ENCODE assay signal across 9 mouse cellular contexts in the genomic region with DNA sequence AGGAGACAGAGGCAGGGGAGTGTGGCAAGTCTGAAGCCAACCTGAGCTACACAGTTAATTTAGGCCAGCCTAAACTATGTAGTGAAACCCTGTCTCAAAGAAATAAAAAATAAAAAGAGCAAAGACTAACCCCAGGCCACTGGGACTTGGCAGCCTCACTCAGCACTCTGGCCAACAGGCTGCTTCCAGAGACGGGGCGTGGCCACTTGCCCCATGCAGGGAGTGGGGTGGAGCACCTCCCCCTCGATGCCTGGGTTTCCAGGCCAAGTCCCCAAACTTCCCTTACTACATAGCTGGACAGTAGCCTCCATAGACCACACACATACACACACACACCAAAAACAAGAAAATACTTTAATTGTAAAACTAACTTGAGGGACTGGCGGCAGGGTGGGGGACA. TPM values are rescaled to one million over a fixed set of nuclear protein-coding genes. Genes with fewer than 3 reads are reported as not detected.
DNase-seq lines count a peak whose midpoint lies in the region; ATAC-seq and TF ChIP-seq lines count a peak whose summit lies in the region.
"Had no signal": no experiment of that assay in that cellular context is flagged by ENCODE, and none has a peak within 500 bp of the region (broad histone marks: within the 10 kb centered on the region; RNA-seq: fewer than 3 reads in every experiment).

No protein-coding gene starts in this region.

- H3K27me3 ChIP-seq in kidney, postnatal 0 days (ENCODE audit: insufficient read depth, low read length): no peaks in the 10 kb centered on the region
- H3K27me3 ChIP-seq: hindbrain, embryonic 13.5 days had no signal

- DNase-seq in adrenal gland, adult 2 months: peak; percentile 68
- no peak for DNase-seq in adrenal gland, adult 8-10 months
- peak; percentile 60 for DNase-seq in thymus, postnatal 4 days
- DNase-seq in thymus, postnatal 10 days (ENCODE audit: low spot score in 2 of 2): no peak
- DNase-seq in kidney, postnatal 0 days (ENCODE audit: low spot score): peak; percentile 79
- DNase-seq in left cerebral cortex, adult 8-10 months (ENCODE audit: low spot score in 2 of 2): no peak
- no peak for DNase-seq in embryo, embryonic 10 days (ENCODE audit: low spot score)

- no peaks in the 10 kb centered on the region for H3K9me3 ChIP-seq in kidney, postnatal 0 days (replicated peaks; ENCODE audit: low read length)
- H3K9me3 ChIP-seq: hindbrain, embryonic 13.5 days had no signal

- peaks cover 3% of the 10 kb centered on the region; the same call in 1 of the 2 replicates for H3K4me1 ChIP-seq in kidney, postnatal 0 days (replicated peaks; ENCODE audit: insufficient read depth, low read length)

- H3K4me3 ChIP-seq in kidney, postnatal 0 days (replicated peaks; ENCODE audit: low read depth, low read length): no peak overlapping the region
- H3K4me3 ChIP-seq: hindbrain, embryonic 13.5 days had no signal

- no peak for ATAC-seq in kidney, postnatal 0 days (replicated peaks; ENCODE audit: low FRiP score, low read depth)
- no peak for ATAC-seq in erythroblast, adult 5-6 weeks (replicated peaks; ENCODE audit: low FRiP score, poor library complexity, severe bottlenecking)

- no peak overlapping the region for H3K4me2 ChIP-seq in kidney, postnatal 0 days (ENCODE audit: low read length)
- H3K4me2 ChIP-seq: hindbrain, embryonic 13.5 days had no signal

- no peak overlapping the region for H3K9ac ChIP-seq in kidney, postnatal 0 days (ENCODE audit: low read depth, low read length)
- H3K9ac ChIP-seq: hindbrain, embryonic 13.5 days had no signal

- 34% methylated on average over 4 of the region's 4 CpGs for WGBS in kidney, postnatal 0 days

- H3K27ac ChIP-seq in kidney, postnatal 0 days: peak overlapping the region; percentile 54; the same call in 1 of the 2 replicates

- no peak for TF ChIP-seq CTCF in kidney, postnatal 0 days (IDR thresholded peaks at IDR 0.05; ENCODE audit: low read depth)

- peaks cover 32% of the 10 kb centered on the region; the same call in 1 of the 2 replicates for H3K36me3 ChIP-seq in kidney, postnatal 0 days (ENCODE audit: insufficient read depth, low read length)

RNA-seq across cellular contexts. Expression of a gene that starts 11.4 kb away (rescaled TPM):
- not detected for total RNA-seq in adrenal gland, adult 2 months (2021)
- 0.10 TPM in 1 of 2 replicates, not detected in the other for polyA plus RNA-seq in adrenal gland, adult 2 months (2012; rRNA removed)
- not detected for total RNA-seq in adrenal gland, adult 8-10 months (2022)
- 5.5 and 7.3 TPM in 2 replicates for polyA plus RNA-seq in kidney, postnatal 0 days (2015; fragmentation: Nextera tagmentation; extraction: Ambion mirVana)
- total RNA-seq in left cerebral cortex, adult 8-10 months (2022): under 1 TPM in 3 of 4 experiments, not detected in 1; 0.23 to 0.49 (median 0.39) TPM
- 0.84 TPM in 1 of 2 replicates, not detected in the other for total RNA-seq in erythroblast, adult 5-6 weeks (2015; ENCODE audit: low replicate concordance)
- total RNA-seq in erythroblast, adult 5-6 weeks (2017; ENCODE audit: low replicate concordance): not detected in 2 replicates
- polyA plus RNA-seq: hindbrain, embryonic 13.5 days had no signal

RNA-seq across cellular contexts. Expression of a gene that starts 17.8 kb away (rescaled TPM):
- not detected for total RNA-seq in adrenal gland, adult 2 months (2021)
- 0.44 and 0.48 TPM in 2 replicates for polyA plus RNA-seq in adrenal gland, adult 2 months (2012; rRNA removed)
- total RNA-seq in adrenal gland, adult 8-10 months (2022): not detected
- polyA plus RNA-seq in kidney, postnatal 0 days (2015; fragmentation: Nextera tagmentation; extraction: Ambion mirVana): 0.27 and 0.45 TPM in 2 replicates
- not detected for total RNA-seq in left cerebral cortex, adult 8-10 months (2022)
- not detected in 2 replicates for total RNA-seq in erythroblast, adult 5-6 weeks (2015; ENCODE audit: low replicate concordance)
- total RNA-seq in erythroblast, adult 5-6 weeks (2017; ENCODE audit: low replicate concordance): not detected in 2 replicates
- polyA plus RNA-seq: hindbrain, embryonic 13.5 days had no signal

RNA-seq across cellular contexts. Expression of a gene that starts 35.9 kb away (rescaled TPM):
- not detected for total RNA-seq in adrenal gland, adult 2 months (2021)
- polyA plus RNA-seq in adrenal gland, adult 2 months (2012; rRNA removed): 0.48 and 0.59 TPM in 2 replicates
- not detected for total RNA-seq in adrenal gland, adult 8-10 months (2022)
- not detected in 2 replicates for polyA plus RNA-seq in kidney, postnatal 0 days (2015; fragmentation: Nextera tagmentation; extraction: Ambion mirVana)
- not detected for total RNA-seq in left cerebral cortex, adult 8-10 months (2022)
- not detected in 2 replicates for total RNA-seq in erythroblast, adult 5-6 weeks (2015; ENCODE audit: low replicate concordance)
- total RNA-seq in erythroblast, adult 5-6 weeks (2017; ENCODE audit: low replicate concordance): not detected in 2 replicates
- polyA plus RNA-seq: hindbrain, embryonic 13.5 days had no signal

RNA-seq across cellular contexts. Expression of a gene that starts 39.5 kb away (rescaled TPM):
- 10 to 100 TPM; 61.0 to 78.2 TPM for total RNA-seq in adrenal gland, adult 2 months (2021)
- polyA plus RNA-seq in adrenal gland, adult 2 months (2012; rRNA removed): 127 and 146 TPM in 2 replicates
- 10 to 100 TPM; 62.4 to 83.9 (median 73.4) TPM for total RNA-seq in adrenal gland, adult 8-10 months (2022)
- 18.4 and 19.5 TPM in 2 replicates for polyA plus RNA-seq in kidney, postnatal 0 days (2015; fragmentation: Nextera tagmentation; extraction: Ambion mirVana)
- total RNA-seq in left cerebral cortex, adult 8-10 months (2022): 10 to 100 TPM; 58.2 to 70.1 (median 61.7) TPM
- total RNA-seq in erythroblast, adult 5-6 weeks (2015; ENCODE audit: low replicate concordance): 7.3 and 11.9 TPM in 2 replicates
- 3.1 and 4.8 TPM in 2 replicates for total RNA-seq in erythroblast, adult 5-6 weeks (2017; ENCODE audit: low replicate concordance)

RNA-seq across cellular contexts. Expression of a gene that starts 39.5 kb away (rescaled TPM):
- 10 to 100 TPM; 28.7 to 29.6 TPM for total RNA-seq in adrenal gland, adult 2 months (2021)
- 53.5 and 54.9 TPM in 2 replicates for polyA plus RNA-seq in adrenal gland, adult 2 months (2012; rRNA removed)
- 10 to 100 TPM; 28.5 to 37.2 (median 34.0) TPM for total RNA-seq in adrenal gland, adult 8-10 months (2022)
- 33.5 and 36.6 TPM in 2 replicates for polyA plus RNA-seq in kidney, postnatal 0 days (2015; fragmentation: Nextera tagmentation; extraction: Ambion mirVana)
- 1 to 10 TPM; 8.4 to 9.0 (median 8.5) TPM for total RNA-seq in left cerebral cortex, adult 8-10 months (2022)
- 3.1 and 3.5 TPM in 2 replicates for total RNA-seq in erythroblast, adult 5-6 weeks (2015; ENCODE audit: low replicate concordance)
- 2.0 and 6.4 TPM in 2 replicates for total RNA-seq in erythroblast, adult 5-6 weeks (2017; ENCODE audit: low replicate concordance)

Comparison
In these comparisons a context has a peak if more than half of its experiments do, and no peak if none do; other contexts are left out.
1. DNase-seq: peak in adrenal gland, adult 2 months (single experiment), thymus, postnatal 4 days (single experiment) and kidney, postnatal 0 days (single experiment); none in adrenal gland, adult 8-10 months (single experiment), thymus, postnatal 10 days (0 of 2), left cerebral cortex, adult 8-10 months (0 of 2) and embryo, embryonic 10 days (single experiment).